Mouse (Mus musculus) ES-E14 (cell line): ENCODE measurements around the gene Pstk. TPM values are rescaled to one million over a fixed set of nuclear protein-coding genes. Genes with fewer than 3 reads are reported as not detected.

Source experiments
- DNase-seq: peaks from one replicate; pipeline ENCODE4 v3.0.0-alpha.2; 2013; ENCODE audit warnings: low read depth, low spot score
- H3K27ac ChIP-seq: 2 replicates; pipeline ENCODE4 v1.5.1; 2012; ENCODE audit warnings: low read depth, mild to moderate bottlenecking, low read length, moderate library complexity, mixed read lengths; ENCODE audit not compliant: poor library complexity, insufficient read depth, severe bottlenecking
- H3K36me3 ChIP-seq: 2 replicates; pipeline ENCODE4 v1.6.1; 2012; ENCODE audit warnings: mild to moderate bottlenecking, low read length, moderate library complexity, mixed read lengths; ENCODE audit not compliant: control insufficient read depth, poor library complexity, insufficient read depth, severe bottlenecking
- H3K4me1 ChIP-seq, 2 experiments: fragments of 150-350 bp in 1 of 2; sonication (generic) in 1 of 2; 2 replicates each; pipeline ENCODE4 v1.6.1; 2012; ENCODE audit warnings: low read length in 2 of 2, mild to moderate bottlenecking in 1 of 2, mixed read lengths in 1 of 2; ENCODE audit not compliant: control insufficient read depth in 2 of 2, insufficient read depth in 2 of 2, poor library complexity in 1 of 2
- H3K4me3 ChIP-seq, 2 experiments: fragments of 150-350 bp in 1 of 2; sonication (generic) in 1 of 2; 2 replicates each; pipeline ENCODE4 v1.5.1; 2012; ENCODE audit warnings: low read length in 2 of 2, low read depth in 1 of 2, mild to moderate bottlenecking in 1 of 2, mixed read lengths in 1 of 2; ENCODE audit not compliant: insufficient read depth in 1 of 2, poor library complexity in 1 of 2, severe bottlenecking in 1 of 2
- H3K9ac ChIP-seq: 2 replicates; pipeline ENCODE4 v1.6.1; 2012; ENCODE audit warnings: low read depth, mild to moderate bottlenecking, low read length, mixed read lengths; ENCODE audit not compliant: poor library complexity, insufficient read depth, severe bottlenecking
- H3K9me3 ChIP-seq: fragments of 150-350 bp; sonication (generic); 2 replicates; pipeline ENCODE4 v1.6.1; 2012; ENCODE audit warnings: low read depth, mild to moderate bottlenecking, low read length; ENCODE audit not compliant: control insufficient read depth, insufficient read depth
- CHD2 ChIP-seq: IDR thresholded peaks from 2 replicates; pipeline ENCODE4 v1.6.1; 2014; ENCODE audit warnings: mild to moderate bottlenecking, low read depth, low read length, inconsistent platforms
- HCFC1 ChIP-seq: IDR thresholded peaks from 2 replicates; pipeline ENCODE4 v1.6.1; 2012; ENCODE audit warnings: low read length, inconsistent platforms, borderline replicate concordance; ENCODE audit not compliant: insufficient read depth
- MAFK ChIP-seq: IDR thresholded peaks from 2 replicates; pipeline ENCODE4 v1.6.1; 2014; ENCODE audit warnings: mild to moderate bottlenecking, low read depth, low read length, inconsistent platforms; ENCODE audit not compliant: insufficient read depth
- ZC3H11A ChIP-seq: IDR thresholded peaks from 2 replicates; pipeline ENCODE4 v1.6.1; 2012; ENCODE audit warnings: low read depth, mild to moderate bottlenecking, inconsistent platforms, low read length, borderline replicate concordance
- ZNF384 ChIP-seq: IDR thresholded peaks from 2 replicates; pipeline ENCODE4 v1.6.1; 2012; ENCODE audit warnings: low read depth, low read length, inconsistent platforms
- in situ Hi-C, 2 experiments: fragments of 600-800 bp; cut with MboI; formaldehyde crosslinking; loops; one replicate each; pipeline ENCODE4 v1.15.1; 2025; ENCODE audit warnings: low sequenced_read_pairs in 2 of 2, inconsistent platforms in 1 of 2; ENCODE audit not compliant: unreplicated experiment in 2 of 2
- total RNA-seq: library from RNA; depleted of rRNA; stranded (reverse); fragments of 300-350 nt; gene quantifications from 2 replicates; pipeline ENCODE4 v1.2.3, GENCODE M21; 2012; rRNA removed

The Pstk gene
- total RNA-seq, 1 experiment: 44.5 TPM

- no peaks in the 10 kb centered on the region for H3K36me3 ChIP-seq
Observed at GRCm38 (mm10) chr7:131437051-131437450, 66.1 kb downstream of the Pstk start.

More at GRCm38 (mm10) chr7:131437051-131437450, 66.1 kb downstream of the Pstk start:
- Histone ChIP-seq H3K9ac (no peak overlapping the region), H3K9me3 (no peaks in the 10 kb centered on the region), H3K4me3 (no peak overlapping the region), H3K27ac (0 out of 2 replicates have a peak overlapping the region, but pooled peaks have one; percentile 28), H3K4me1 (peaks cover 0 to 5% of the 10 kb centered on the region in 2 experiments; a peak in 1 of 4 replicates)
- DNase-seq: no peak
- TF ChIP-seq HCFC1 (no peak), CHD2 (no peak), ZNF384 (no peak), ZC3H11A (no peak), MAFK (no peak)
- in situ Hi-C loops: no loop called here

Other genes with a start within 250 kb of the Pstk start
- gene 4933402N03Rik, start 224.8 kb upstream of the Pstk start, total RNA-seq: not detected in 2 replicates
- 0.04 and 0.05 TPM in 2 replicates for gene 5430419D17Rik, start 196.7 kb upstream of the Pstk start, total RNA-seq
- 0.16 and 0.71 TPM in 2 replicates for gene Cuzd1, start 48.8 kb upstream of the Pstk start, total RNA-seq
- not detected in 2 replicates for gene Fam24b, start 41.6 kb upstream of the Pstk start, total RNA-seq
- gene Fam24a, start 37.3 kb upstream of the Pstk start, total RNA-seq: not detected in 2 replicates
- 14.3 and 23.1 TPM in 2 replicates for gene 2310057M21Rik, start 8.4 kb upstream of the Pstk start, total RNA-seq
- gene Ikzf5, start 39.4 kb downstream of the Pstk start, total RNA-seq: 9.1 and 9.2 TPM in 2 replicates
- gene Acadsb, start 39.5 kb downstream of the Pstk start, total RNA-seq: 11.8 and 22.4 TPM in 2 replicates
- gene Hmx3, start 171.7 kb downstream of the Pstk start, total RNA-seq: not detected in 2 replicates
- 0.18 and 0.21 TPM in 2 replicates for gene Hmx2, start 177.6 kb downstream of the Pstk start, total RNA-seq
- gene Bub3, start 189.1 kb downstream of the Pstk start, total RNA-seq: 127 and 131 TPM in 2 replicates